Mouse (Mus musculus): ENCODE measurements around the gene Agpat1.

Agpat1 gene

GRCm38 (mm10) chr17:34630761-34631301, 26.8 kb downstream of the Agpat1 start:
- no peak for DNase-seq (ENCODE audit: low spot score in 2 of 2)

- no peak for DNase-seq (ENCODE audit: low spot score in 2 of 2)
Measured at GRCm38 (mm10) chr17:34631647-34632046, 27.6 kb downstream of the Agpat1 start.

GRCm38 (mm10) chr17:34632261-34632691, 28.2 kb downstream of the Agpat1 start:
- peak; percentile 86 to 90 for DNase-seq (ENCODE audit: low spot score in 2 of 2)

DNA sequence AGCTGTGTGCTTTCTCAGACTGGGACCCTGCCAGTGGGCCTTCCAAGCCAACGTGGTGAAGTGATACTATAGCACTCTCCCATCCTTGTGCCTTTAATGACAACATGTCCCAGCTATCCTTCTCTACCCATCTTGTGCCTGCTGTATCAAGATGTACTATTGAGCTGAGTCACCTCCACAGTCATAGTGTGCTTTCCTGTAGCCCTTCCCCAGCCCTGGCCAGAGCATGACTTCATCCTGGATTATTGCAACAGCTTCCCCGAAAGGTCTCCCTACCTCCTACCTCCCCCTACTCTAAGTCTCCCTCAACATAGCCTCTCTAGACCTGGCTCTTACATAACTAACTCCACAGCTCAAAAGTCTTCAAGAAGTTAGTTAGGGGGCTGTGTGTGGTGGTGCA, 31.6 kb downstream of the Agpat1 start:
- DNase-seq (ENCODE audit: low spot score in 2 of 2), result no peak

- no peak for DNase-seq (ENCODE audit: low spot score in 2 of 2)
Measured at GRCm38 (mm10) chr17:34637459-34637858, 33.4 kb downstream of the Agpat1 start.

GRCm38 (mm10) chr17:34639461-34640255, 35.6 kb downstream of the Agpat1 start:
- DNase-seq (ENCODE audit: low spot score in 2 of 2), result no peak

- DNase-seq (ENCODE audit: low spot score in 2 of 2), result no peak
Measured at GRCm38 (mm10) chr17:34640778-34641601, 36.9 kb downstream of the Agpat1 start.

- no peak for DNase-seq (ENCODE audit: low spot score in 2 of 2)
Measured at GRCm38 (mm10) chr17:34641945-34642344, 37.9 kb downstream of the Agpat1 start.

- DNase-seq (ENCODE audit: low spot score in 2 of 2), result no peak
Measured at GRCm38 (mm10) chr17:34643379-34643778, 39.3 kb downstream of the Agpat1 start.

GRCm38 (mm10) chr17:34643944-34644343, 39.9 kb downstream of the Agpat1 start:
- no peak for DNase-seq (ENCODE audit: low spot score in 2 of 2)

DNA sequence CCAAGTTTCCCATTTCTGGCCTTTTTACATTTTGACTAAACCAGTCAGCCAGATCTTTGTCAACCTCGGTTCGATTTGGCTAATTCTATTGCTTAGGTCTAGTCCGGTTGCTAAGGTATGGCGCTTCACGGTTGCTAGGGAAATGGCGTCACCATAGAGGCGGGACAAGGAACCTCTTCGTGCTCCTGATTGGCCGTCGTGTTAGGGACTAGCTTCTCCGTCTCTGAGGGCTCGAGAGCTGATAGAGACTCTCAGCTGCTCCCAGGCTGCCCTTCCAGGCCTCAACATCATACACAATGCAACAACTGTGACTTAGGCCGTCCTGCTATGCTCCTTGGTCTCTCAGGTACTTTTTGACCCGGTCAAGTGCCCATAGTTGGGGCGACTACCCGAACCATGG, 40.5 kb downstream of the Agpat1 start, which contains the start of gene Fkbpl:
Gene Fkbpl, plus strand, starts transcription at position 157 of the 400 bp plus-strand sequence.
- peak; percentile 96 to 98 for DNase-seq (ENCODE audit: low spot score in 2 of 2)

DNA sequence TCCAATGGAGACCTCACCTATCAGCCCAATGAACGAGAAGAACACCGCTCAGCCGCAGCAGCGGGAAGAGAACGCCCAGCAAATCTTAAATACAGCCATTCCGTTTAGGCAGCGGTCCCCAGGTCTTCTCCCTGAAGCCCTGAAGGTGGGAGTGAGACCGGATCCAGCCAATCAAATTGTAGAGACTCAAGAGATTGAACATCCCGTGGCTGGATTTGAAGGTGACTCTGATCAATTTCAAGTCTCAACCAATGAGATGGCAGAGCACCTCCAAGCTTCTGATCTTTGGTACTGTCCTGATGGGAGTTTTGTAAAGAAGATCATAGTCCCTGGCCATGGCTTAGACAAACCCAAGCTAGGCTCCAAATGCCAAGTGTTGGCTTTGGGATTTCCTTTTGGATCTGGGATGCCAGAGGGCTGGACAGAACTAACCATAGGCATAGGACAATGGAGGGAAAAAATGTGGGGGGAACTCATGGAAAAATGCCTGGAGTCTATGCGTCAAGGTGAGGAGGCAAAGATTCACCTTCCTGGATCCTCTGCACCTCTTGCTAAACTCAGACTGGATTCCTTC, 41.3 kb downstream of the Agpat1 start:
- DNase-seq (ENCODE audit: low spot score in 2 of 2), result no peak

GRCm38 (mm10) chr17:34645831-34646511, 41.9 kb downstream of the Agpat1 start:
- DNase-seq (ENCODE audit: low spot score in 2 of 2), result no peak

GRCm38 (mm10) chr17:34646906-34647787, 43.1 kb downstream of the Agpat1 start, which contains the start of gene Atf6b:
Atf6b (plus strand) TSS chr17:34647146.
- peak; percentile 96 to 98 for DNase-seq (ENCODE audit: low spot score in 2 of 2)

GRCm38 (mm10) chr17:34648141-34648890, 44.3 kb downstream of the Agpat1 start:
- no peak for DNase-seq (ENCODE audit: low spot score in 2 of 2)

DNA sequence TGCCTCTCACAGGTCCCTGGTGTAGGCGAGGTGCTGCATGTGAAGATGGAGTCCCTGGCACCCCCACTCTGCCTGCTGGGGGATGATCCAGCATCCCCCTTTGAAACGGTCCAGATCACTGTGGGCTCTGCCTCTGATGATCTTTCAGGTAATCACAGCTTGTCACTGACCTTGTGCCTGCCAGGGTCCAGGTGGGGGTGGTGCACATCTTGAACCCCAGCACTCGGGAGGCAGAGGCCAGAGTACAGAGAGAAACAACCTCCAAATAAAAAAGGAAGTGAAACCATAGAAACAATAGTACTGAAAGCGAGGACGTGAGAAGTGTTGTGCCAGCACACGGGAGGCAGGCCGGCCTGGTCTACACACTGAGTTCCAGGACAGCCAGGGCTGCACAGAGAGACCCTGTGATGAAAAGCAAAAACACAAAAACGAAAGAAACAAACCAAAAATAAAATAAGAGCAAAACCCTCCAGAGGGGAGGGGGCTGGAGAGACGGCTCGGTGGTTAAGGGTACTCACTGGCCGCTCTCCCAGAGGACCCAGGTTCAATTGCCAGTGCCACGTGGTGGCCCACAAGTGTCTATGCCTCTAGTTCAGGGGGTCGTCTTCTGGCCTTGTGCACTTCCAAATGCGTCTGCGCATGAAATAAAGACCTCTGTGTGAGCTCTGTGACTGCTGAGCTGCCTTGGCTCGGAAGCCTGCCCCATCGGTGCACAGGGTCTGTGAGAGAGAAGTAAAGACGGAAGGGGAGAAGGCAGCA, 45.2 kb downstream of the Agpat1 start:
- no peak for DNase-seq (ENCODE audit: low spot score in 2 of 2)

GRCm38 (mm10) chr17:34650781-34651180, 46.7 kb downstream of the Agpat1 start:
- no peak for DNase-seq (ENCODE audit: low spot score in 2 of 2)

- DNase-seq (ENCODE audit: low spot score in 2 of 2), result no peak
Measured at GRCm38 (mm10) chr17:34651507-34652221, 47.6 kb downstream of the Agpat1 start.

Data from frontal cortex, postnatal 36 days (tissue).